Mouse (Mus musculus) lung, embryonic 14.5 days (tissue): ENCODE measurements around the gene Unc93a2. TPM values are rescaled to one million over a fixed set of nuclear protein-coding genes. Genes with fewer than 3 reads are reported as not detected.
A peak's percentile ranks its signal among the peaks of the same experiment; 100 is the strongest.
"Not testable (repeated sequence)": the region's sequence is repeated elsewhere in the genome, so short reads cannot be mapped to it uniquely, and the experiment has no call there.

Experiments
- ATAC-seq: fragments of 200-750 bp; cut with Nextera tagmentation; 2 replicates; pipeline ENCODE4 v1.8.0; 2017; ENCODE audit warnings: mild to moderate bottlenecking, moderate TSS enrichment, moderate library complexity; ENCODE audit not compliant: insufficient read depth
- DNase-seq: peaks from one replicate; pipeline ENCODE4 v3.0.0-alpha.2; 2015
- H3K27ac ChIP-seq: fragments of 300-500 bp; sonication (generic); 2 replicates; pipeline ENCODE4 v1.5.1; 2014; ENCODE audit warnings: low read depth, mild to moderate bottlenecking, moderate library complexity
- H3K27me3 ChIP-seq: fragments of 300-500 bp; sonication (generic); 2 replicates; pipeline ENCODE4 v1.6.1; 2014; ENCODE audit warnings: low read length, control low read depth; ENCODE audit not compliant: insufficient read depth
- H3K36me3 ChIP-seq: fragments of 300-500 bp; sonication (generic); 2 replicates; pipeline ENCODE4 v1.6.1; 2014; ENCODE audit warnings: control low read depth; ENCODE audit not compliant: insufficient read depth
- H3K4me1 ChIP-seq: fragments of 300-500 bp; sonication (generic); 2 replicates; pipeline ENCODE4 v1.6.1; 2014; ENCODE audit warnings: antibody characterized with exemption, control low read depth; ENCODE audit not compliant: insufficient read depth
- H3K4me2 ChIP-seq: fragments of 300-500 bp; sonication (generic); 2 replicates; pipeline ENCODE4 v1.6.1; 2014; ENCODE audit warnings: mild to moderate bottlenecking
- H3K4me3 ChIP-seq: fragments of 300-500 bp; sonication (generic); 2 replicates; pipeline ENCODE4 v1.5.1; 2014; ENCODE audit warnings: low read depth, low read length
- H3K9ac ChIP-seq: fragments of 300-500 bp; sonication (generic); 2 replicates; pipeline ENCODE4 v1.6.1; 2014
- H3K9me3 ChIP-seq: fragments of 300-500 bp; sonication (generic); 2 replicates; pipeline ENCODE4 v1.6.1; 2016; ENCODE audit warnings: low read depth, low read length, control low read depth
- WGBS: fragments of 180-500 bp; shearing (Covaris S2); extraction: QIAGEN DNeasy Blood & Tissue Kit; methylation state at CpG from one replicate; pipeline ENCODE4 v1.1.7; 2014; 5-methylcytosine and 5-hydroxymethylcytosine counted together
- polyA plus RNA-seq: library from polyadenylated mRNA; unstranded; fragments of >200 nt; fragmentation: Nextera tagmentation; extraction: Ambion mirVana; gene quantifications from 2 replicates; pipeline ENCODE4 v1.2.1, GENCODE M21; 2014

Unc93a2 gene
- polyA plus RNA-seq, 1 experiment from 2014 or later: not detected

GRCm38 (mm10) chr17:7371879-7372278 lies 13.4 kb downstream of the Unc93a2 start, which contains the start of gene Gm49630:
TSS of gene Gm49630 (minus strand) at chr17:7371979.
- not testable (repeated sequence) for H3K4me1 ChIP-seq, H3K36me3 ChIP-seq, H3K4me3 ChIP-seq, DNase-seq, ATAC-seq, H3K27ac ChIP-seq, H3K9ac ChIP-seq, H3K4me2 ChIP-seq, H3K9me3 ChIP-seq, H3K27me3 ChIP-seq
- WGBS: 79% methylated on average over 2 of the region's 5 CpGs

- ATAC-seq: not testable (repeated sequence)
Observed at GRCm38 (mm10) chr17:7369401-7369800, 15.9 kb downstream of the Unc93a2 start.

DNA sequence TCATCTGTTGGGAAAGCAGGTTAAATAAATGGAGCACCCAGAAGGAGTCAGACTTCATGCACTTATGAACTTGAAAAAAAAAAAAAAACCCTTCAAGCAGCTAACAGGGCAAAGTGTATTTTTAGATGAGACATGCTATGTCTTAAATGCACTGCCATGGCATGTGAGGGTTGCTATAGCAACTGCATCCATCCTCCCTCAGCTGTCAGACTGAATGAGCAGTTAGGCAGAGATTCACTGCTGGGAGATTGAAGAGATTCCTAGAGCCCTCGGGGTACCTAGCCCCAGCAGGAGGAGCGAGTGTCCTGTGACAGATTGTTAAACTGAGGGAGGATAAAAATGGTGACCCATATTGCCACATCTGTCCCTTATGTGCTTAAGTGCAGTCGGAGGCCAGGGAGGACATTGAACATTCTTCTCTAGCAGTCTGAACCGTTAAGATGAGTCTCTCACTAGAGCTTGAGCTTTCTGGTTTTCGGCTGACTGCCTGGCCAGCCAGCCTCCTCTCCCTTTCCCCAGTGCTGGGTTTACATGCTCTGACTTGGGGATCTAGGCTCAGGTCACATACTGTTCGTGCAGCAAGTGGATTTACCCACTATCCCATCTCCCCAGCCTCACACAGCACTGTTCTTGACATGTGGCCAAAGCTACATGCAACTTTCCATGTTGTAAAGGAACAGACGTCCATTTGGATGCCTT lies 18.4 kb downstream of the Unc93a2 start:
- WGBS: 42% methylated on average over 4 of the region's 7 CpGs
- not testable (repeated sequence) for ATAC-seq, H3K4me3 ChIP-seq, H3K9me3 ChIP-seq, H3K4me2 ChIP-seq, H3K27ac ChIP-seq, H3K4me1 ChIP-seq, H3K9ac ChIP-seq, H3K27me3 ChIP-seq, DNase-seq, H3K36me3 ChIP-seq

More at GRCm38 (mm10) chr17:7369401-7369800, 15.9 kb downstream of the Unc93a2 start:
- WGBS: 65% methylated on average over 5 of the region's 6 CpGs
- H3K4me3 ChIP-seq, DNase-seq, H3K4me1 ChIP-seq, H3K9me3 ChIP-seq, H3K27ac ChIP-seq, H3K27me3 ChIP-seq, H3K36me3 ChIP-seq, H3K9ac ChIP-seq, H3K4me2 ChIP-seq: not testable (repeated sequence)

- H3K27me3 ChIP-seq, H3K36me3 ChIP-seq, ATAC-seq, H3K4me1 ChIP-seq, H3K27ac ChIP-seq, H3K9me3 ChIP-seq, H3K9ac ChIP-seq, H3K4me2 ChIP-seq, H3K4me3 ChIP-seq, DNase-seq: not testable (repeated sequence)
- WGBS: no CpG with 5 or more reads among the region's 1 CpGs
Observed at GRCm38 (mm10) chr17:7366265-7366664, 19.0 kb downstream of the Unc93a2 start.

DNA sequence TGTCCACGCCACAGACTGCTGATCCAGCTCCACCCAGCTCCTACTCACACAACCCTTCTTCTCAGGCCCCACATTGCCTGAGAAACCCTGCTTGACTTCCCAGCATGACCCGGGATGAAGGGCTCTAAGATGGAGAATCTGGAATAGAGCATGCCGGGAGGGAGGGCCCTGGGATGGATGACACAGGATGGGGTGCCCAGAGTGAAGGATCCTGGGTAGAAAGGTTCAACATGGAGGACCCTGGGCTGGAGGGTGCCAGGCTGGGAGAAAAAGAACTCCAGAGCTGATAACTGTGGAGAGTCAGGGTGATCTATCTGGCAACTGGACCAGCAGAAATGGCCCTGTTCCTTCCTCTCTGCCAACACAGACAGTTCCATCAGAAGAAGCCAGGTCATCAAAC lies 19.6 kb downstream of the Unc93a2 start:
- WGBS: no CpG with 5 or more reads among the region's 3 CpGs
- DNase-seq, H3K27me3 ChIP-seq, H3K4me3 ChIP-seq, H3K4me2 ChIP-seq, H3K9ac ChIP-seq, ATAC-seq, H3K4me1 ChIP-seq, H3K36me3 ChIP-seq, H3K27ac ChIP-seq, H3K9me3 ChIP-seq: not testable (repeated sequence)

- not testable (repeated sequence) for H3K9ac ChIP-seq
- 72% methylated on average over 8 of the region's 9 CpGs for WGBS
Observed at GRCm38 (mm10) chr17:7360749-7361465, 24.4 kb downstream of the Unc93a2 start.

GRCm38 (mm10) chr17:7359806-7360205 lies 25.5 kb downstream of the Unc93a2 start:
- not testable (repeated sequence) for H3K4me3 ChIP-seq, DNase-seq, H3K9me3 ChIP-seq, ATAC-seq, H3K4me1 ChIP-seq, H3K4me2 ChIP-seq, H3K9ac ChIP-seq, H3K27ac ChIP-seq, H3K27me3 ChIP-seq, H3K36me3 ChIP-seq
- 78% methylated on average over 4 of the region's 4 CpGs for WGBS

More at GRCm38 (mm10) chr17:7360749-7361465, 24.4 kb downstream of the Unc93a2 start:
- DNase-seq, H3K4me1 ChIP-seq, H3K36me3 ChIP-seq, H3K27ac ChIP-seq, H3K4me3 ChIP-seq, H3K27me3 ChIP-seq, H3K4me2 ChIP-seq, ATAC-seq, H3K9me3 ChIP-seq: not testable (repeated sequence)

DNA sequence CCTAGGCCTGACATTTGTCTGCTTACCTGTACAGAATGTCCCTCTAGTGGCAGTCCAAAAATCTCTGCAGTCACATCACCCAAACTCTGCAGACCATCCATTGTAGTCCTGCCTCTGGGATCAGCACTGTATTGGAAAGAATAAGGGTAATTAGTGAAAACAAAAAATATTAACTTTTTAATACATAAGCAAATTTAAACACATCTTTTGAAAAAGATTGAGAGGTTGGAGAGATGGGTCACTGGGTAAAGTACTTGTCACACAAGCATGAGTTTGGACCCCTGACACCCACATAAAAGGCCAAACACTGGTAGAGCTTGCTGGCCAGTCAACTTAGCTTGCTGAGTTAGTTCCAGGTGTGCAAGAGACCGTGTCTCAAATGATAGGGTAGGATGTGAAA lies 32.7 kb downstream of the Unc93a2 start, which contains the start of gene Ttll2:
Gene Ttll2 (minus strand): TSS at position 101 of the 400 bp plus-strand sequence.
- 67% methylated on average over 1 of the region's 1 CpGs for WGBS
- not testable (repeated sequence) for H3K27me3 ChIP-seq

DNA sequence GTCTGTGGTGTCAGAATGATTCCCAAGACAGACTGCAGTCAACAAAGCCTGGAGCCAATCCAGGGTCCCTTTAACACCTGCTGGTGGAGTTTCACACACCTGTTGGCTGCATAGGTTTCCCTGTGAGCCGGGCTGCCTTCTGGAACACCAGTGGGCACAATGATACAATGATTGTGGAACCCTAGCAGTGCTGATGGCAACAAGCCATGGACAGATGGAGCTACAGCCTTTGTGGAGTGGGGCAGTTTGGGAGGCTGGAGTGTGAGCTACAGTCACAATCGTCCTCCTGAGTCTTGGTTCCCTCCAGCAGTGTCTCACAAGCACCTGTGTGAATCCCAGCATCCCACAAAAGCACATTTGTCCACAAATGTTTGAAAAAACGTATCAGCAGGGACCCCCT lies 36.5 kb downstream of the Unc93a2 start:
- not testable (repeated sequence) for H3K36me3 ChIP-seq, H3K9me3 ChIP-seq, H3K9ac ChIP-seq, H3K27me3 ChIP-seq, DNase-seq, H3K4me2 ChIP-seq, H3K4me3 ChIP-seq, H3K4me1 ChIP-seq, H3K27ac ChIP-seq, ATAC-seq
- WGBS: 68% methylated on average over 2 of the region's 3 CpGs

More for the DNA sequence above, 32.7 kb downstream of the Unc93a2 start, which contains the start of gene Ttll2:
- ATAC-seq, DNase-seq, H3K9me3 ChIP-seq, H3K4me3 ChIP-seq, H3K36me3 ChIP-seq, H3K9ac ChIP-seq, H3K27ac ChIP-seq, H3K4me2 ChIP-seq, H3K4me1 ChIP-seq: not testable (repeated sequence)

DNA sequence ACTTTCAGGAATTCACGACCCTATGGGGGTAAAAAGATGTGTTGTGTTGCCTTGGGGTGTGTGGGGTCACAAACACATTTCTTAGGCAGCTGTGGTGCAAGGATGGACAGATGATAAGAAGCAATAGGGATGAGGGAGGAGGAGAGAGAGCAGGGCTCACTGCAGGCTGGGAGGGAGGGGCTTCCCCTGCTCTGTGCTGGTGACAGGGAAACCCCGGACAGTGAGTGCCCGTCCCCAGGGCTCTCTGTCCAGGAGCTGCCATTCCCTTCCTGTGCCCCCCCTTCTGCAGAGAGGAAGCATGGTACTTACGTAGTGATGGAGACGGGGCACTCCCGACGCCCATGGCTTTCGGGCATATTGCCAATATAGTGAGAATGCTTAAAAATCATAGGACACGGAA lies 47.9 kb downstream of the Unc93a2 start:
- not testable (repeated sequence) for H3K4me2 ChIP-seq, H3K4me3 ChIP-seq, H3K27me3 ChIP-seq, H3K36me3 ChIP-seq, H3K9me3 ChIP-seq, H3K9ac ChIP-seq, H3K27ac ChIP-seq, H3K4me1 ChIP-seq
- DNase-seq: peak; percentile 35
- ATAC-seq: peak; percentile 58
- WGBS: 39% methylated on average over 7 of the region's 9 CpGs
